Mouse (Mus musculus): Measurements from ENCODE around the gene Prss30. TPM values are rescaled to one million over a fixed set of nuclear protein-coding genes. Genes with fewer than 3 reads are reported as not detected.
A peak's percentile ranks its signal among the peaks of the same experiment; 100 is the strongest.

Gene Prss30
- polyA plus RNA-seq, 1 experiment from 2014 or later: not detected

GRCm38 (mm10) chr17:24004071-24004665 lies 23.8 kb upstream of the Prss30 start:
- Histone ChIP-seq H3K4me3 (no peak overlapping the region), H3K27ac (no peak overlapping the region), H3K27me3 (no peaks in the 10 kb centered on the region), H3K36me3 (ENCODE audit: poor library complexity, severe bottlenecking) (no peaks in the 10 kb centered on the region), H3K4me1 (no peaks in the 10 kb centered on the region), H3K4me2 (no peak overlapping the region), H3K9me3 (replicated peaks) (no peaks in the 10 kb centered on the region), H3K9ac (no peak overlapping the region)
- no peak for ATAC-seq
- 90% methylated on average over 14 of the region's 14 CpGs for WGBS

GRCm38 (mm10) chr17:24000404-24000803 lies 20.0 kb upstream of the Prss30 start:
- ATAC-seq: no peak
- H3K9ac ChIP-seq: no peak overlapping the region
- H3K4me3 ChIP-seq: no peak overlapping the region
- no peaks in the 10 kb centered on the region for H3K36me3 ChIP-seq (ENCODE audit: poor library complexity, severe bottlenecking)
- H3K27ac ChIP-seq: no peak overlapping the region
- H3K4me1 ChIP-seq: no peaks in the 10 kb centered on the region
- H3K4me2 ChIP-seq: no peak overlapping the region
- 84% methylated on average over 5 of the region's 5 CpGs for WGBS
- H3K27me3 ChIP-seq: no peaks in the 10 kb centered on the region
- H3K9me3 ChIP-seq (replicated peaks): no peaks in the 10 kb centered on the region

GRCm38 (mm10) chr17:23998383-23998782 lies 18.0 kb upstream of the Prss30 start:
- no peaks in the 10 kb centered on the region for H3K4me1 ChIP-seq
- no peak overlapping the region for H3K4me2 ChIP-seq
- H3K27ac ChIP-seq: no peak overlapping the region
- WGBS: 88% methylated on average over 6 of the region's 6 CpGs
- no peaks in the 10 kb centered on the region for H3K9me3 ChIP-seq (replicated peaks)
- 0 out of 2 replicates have a peak, but pooled peaks cover 3% of the 10 kb centered on the region for H3K27me3 ChIP-seq
- no peak for ATAC-seq
- no peak overlapping the region for H3K4me3 ChIP-seq
- H3K36me3 ChIP-seq (ENCODE audit: poor library complexity, severe bottlenecking): no peaks in the 10 kb centered on the region
- no peak overlapping the region for H3K9ac ChIP-seq

GRCm38 (mm10) chr17:23997901-23998300 lies 17.5 kb upstream of the Prss30 start, which contains the start of gene Prss22:
TSS of gene Prss22 (minus strand) at chr17:23998100.
- no peak for ATAC-seq
- WGBS: 78% methylated on average over 2 of the region's 2 CpGs
- Histone ChIP-seq H3K4me2 (no peak within 1 kb of the TSS), H3K9ac (no peak within 1 kb of the TSS), H3K9me3 (replicated peaks) (no peaks in the 10 kb centered on the region), H3K4me1 (0 out of 2 replicates have a peak, but pooled peaks cover 3% of the 10 kb centered on the region), H3K4me3 (no peak within 1 kb of the TSS), H3K27ac (no peak within 1 kb of the TSS), H3K27me3 (0 out of 2 replicates have a peak, but pooled peaks cover 3% of the 10 kb centered on the region), H3K36me3 (ENCODE audit: poor library complexity, severe bottlenecking) (no peaks in the 10 kb centered on the region)

- no peak overlapping the region for H3K9ac ChIP-seq
- 43% methylated on average over 1 of the region's 1 CpGs for WGBS
- H3K9me3 ChIP-seq (replicated peaks): no peaks in the 10 kb centered on the region
- no peak for ATAC-seq
- no peaks in the 10 kb centered on the region for H3K36me3 ChIP-seq (ENCODE audit: poor library complexity, severe bottlenecking)
- H3K4me1 ChIP-seq: 0 out of 2 replicates have a peak, but pooled peaks cover 3% of the 10 kb centered on the region
- H3K27me3 ChIP-seq: 0 out of 2 replicates have a peak, but pooled peaks cover 3% of the 10 kb centered on the region
- no peak overlapping the region for H3K4me3 ChIP-seq
- H3K4me2 ChIP-seq: no peak overlapping the region
- no peak overlapping the region for H3K27ac ChIP-seq
These were observed 15.1 kb upstream of the Prss30 start for GRCm38 (mm10) chr17:23995421-23995820.

- H3K36me3 ChIP-seq (ENCODE audit: poor library complexity, severe bottlenecking): no peaks in the 10 kb centered on the region
- H3K9ac ChIP-seq: no peak overlapping the region
- no peaks in the 10 kb centered on the region for H3K9me3 ChIP-seq (replicated peaks)
- H3K4me1 ChIP-seq: 0 out of 2 replicates have a peak, but pooled peaks cover 3% of the 10 kb centered on the region
- H3K27ac ChIP-seq: no peak overlapping the region
- WGBS: 71% methylated on average over 7 of the region's 7 CpGs
- H3K4me3 ChIP-seq: no peak overlapping the region
- no peak overlapping the region for H3K4me2 ChIP-seq
- no peak for ATAC-seq
- 0 out of 2 replicates have a peak, but pooled peaks cover 3% of the 10 kb centered on the region for H3K27me3 ChIP-seq
These were observed 14.3 kb upstream of the Prss30 start for GRCm38 (mm10) chr17:23994667-23995066.

- 0 out of 2 replicates have a peak, but pooled peaks cover 3% of the 10 kb centered on the region for H3K4me1 ChIP-seq
- peak overlapping the region; percentile 27 for H3K4me3 ChIP-seq
- WGBS: 10% methylated on average over 31 of the region's 31 CpGs
- peak overlapping the region; percentile 64 for H3K9ac ChIP-seq
- no peak overlapping the region for H3K27ac ChIP-seq
- peak; percentile 84 for ATAC-seq
- H3K36me3 ChIP-seq (ENCODE audit: poor library complexity, severe bottlenecking): no peaks in the 10 kb centered on the region
- 0 out of 2 replicates have a peak, but pooled peaks cover 3% of the 10 kb centered on the region for H3K27me3 ChIP-seq
- H3K9me3 ChIP-seq (replicated peaks): no peaks in the 10 kb centered on the region
- H3K4me2 ChIP-seq: peak overlapping the region; percentile 55
These were observed 13.4 kb upstream of the Prss30 start for GRCm38 (mm10) chr17:23993559-23994428.

GRCm38 (mm10) chr17:23992789-23993553 lies 12.6 kb upstream of the Prss30 start:
- Histone ChIP-seq H3K36me3 (ENCODE audit: poor library complexity, severe bottlenecking) (no peaks in the 10 kb centered on the region), H3K9me3 (replicated peaks) (no peaks in the 10 kb centered on the region), H3K27ac (no peak overlapping the region), H3K4me2 (peak overlapping the region; percentile 55), H3K4me1 (0 out of 2 replicates have a peak, but pooled peaks cover 3% of the 10 kb centered on the region), H3K9ac (no peak overlapping the region), H3K27me3 (0 out of 2 replicates have a peak, but pooled peaks cover 3% of the 10 kb centered on the region), H3K4me3 (peak overlapping the region; percentile 14; the same call in 1 of the 2 replicates)
- peak; percentile 75 for ATAC-seq
- 69% methylated on average over 9 of the region's 9 CpGs for WGBS

- Histone ChIP-seq H3K4me2 (no peak overlapping the region), H3K4me3 (no peak overlapping the region), H3K27me3 (0 out of 2 replicates have a peak, but pooled peaks cover 3% of the 10 kb centered on the region), H3K9ac (no peak overlapping the region), H3K27ac (no peak overlapping the region), H3K4me1 (0 out of 2 replicates have a peak, but pooled peaks cover 3% of the 10 kb centered on the region), H3K9me3 (replicated peaks) (no peaks in the 10 kb centered on the region), H3K36me3 (ENCODE audit: poor library complexity, severe bottlenecking) (no peaks in the 10 kb centered on the region)
- no peak for ATAC-seq
- 46% methylated on average over 2 of the region's 2 CpGs for WGBS
These were observed 9.4 kb upstream of the Prss30 start for GRCm38 (mm10) chr17:23989802-23990201.

- WGBS: 84% methylated on average over 1 of the region's 1 CpGs
- no peak for ATAC-seq
- Histone ChIP-seq H3K4me3 (no peak overlapping the region), H3K9ac (no peak overlapping the region), H3K27ac (no peak overlapping the region), H3K4me2 (no peak overlapping the region), H3K4me1 (no peaks in the 10 kb centered on the region), H3K27me3 (no peaks in the 10 kb centered on the region), H3K9me3 (replicated peaks) (no peaks in the 10 kb centered on the region), H3K36me3 (ENCODE audit: poor library complexity, severe bottlenecking) (no peaks in the 10 kb centered on the region)
These were observed 4.6 kb upstream of the Prss30 start for GRCm38 (mm10) chr17:23984989-23985388.

GRCm38 (mm10) chr17:23982912-23983311 lies 2.5 kb upstream of the Prss30 start:
- no peaks in the 10 kb centered on the region for H3K36me3 ChIP-seq (ENCODE audit: poor library complexity, severe bottlenecking)
- H3K9me3 ChIP-seq (replicated peaks): no peaks in the 10 kb centered on the region
- no peak overlapping the region for H3K4me3 ChIP-seq
- no peaks in the 10 kb centered on the region for H3K4me1 ChIP-seq
- H3K27me3 ChIP-seq: no peaks in the 10 kb centered on the region
- no peak for ATAC-seq
- 75% methylated on average over 4 of the region's 4 CpGs for WGBS
- H3K9ac ChIP-seq: no peak overlapping the region
- no peak overlapping the region for H3K4me2 ChIP-seq
- H3K27ac ChIP-seq: no peak overlapping the region
